Mouse (Mus musculus): ENCODE results near the gene Mical2.

Mical2 gene

GRCm38 (mm10) chr7:112225615-112226262, at the start of gene Mical2:
Mical2 (plus strand) TSS chr7:112225856.
- in situ Hi-C loops (cut with MboI; ENCODE audit: unreplicated experiment in 2 of 2), result no loop called here

GRCm38 (mm10) chr7:112176627-112177026, 49.0 kb upstream of the Mical2 start:
- in situ Hi-C loops (cut with MboI; ENCODE audit: unreplicated experiment in 2 of 2), result loop anchor here (5.0 kb wide), 3 partner anchors 44 to 154 kb away; partner anchors contain the start of gene Usp47 (in 2 of the 2)

- in situ Hi-C loops (cut with MboI; ENCODE audit: unreplicated experiment in 2 of 2), result loop anchor here (5.0 to 10.0 kb wide), 4 partner anchors 93 to 995 kb away; no protein-coding TSS in a partner anchor
Observed at GRCm38 (mm10) chr7:112180235-112180705, 45.4 kb upstream of the Mical2 start.

- in situ Hi-C loops (cut with MboI; ENCODE audit: unreplicated experiment in 2 of 2), result loop anchor here (5.0 to 10.0 kb wide), 4 partner anchors 96 to 999 kb away; no protein-coding TSS in a partner anchor
Observed at GRCm38 (mm10) chr7:112183258-112183841, 42.3 kb upstream of the Mical2 start.

- in situ Hi-C loops (cut with MboI; ENCODE audit: unreplicated experiment in 2 of 2), result loop anchor here (5.0 to 10.0 kb wide), 4 partner anchors 97 to 1000 kb away; no protein-coding TSS in a partner anchor
Observed at GRCm38 (mm10) chr7:112184519-112185225, 41.0 kb upstream of the Mical2 start.

- in situ Hi-C loops (cut with MboI; ENCODE audit: unreplicated experiment in 2 of 2), result loop anchor here in 1 of 2 experiments (10.0 kb wide), 1 partner anchor 1000 kb away; no protein-coding TSS in a partner anchor
Observed at GRCm38 (mm10) chr7:112185226-112185745, 40.4 kb upstream of the Mical2 start.

- in situ Hi-C loops (cut with MboI; ENCODE audit: unreplicated experiment in 2 of 2), result loop anchor here in 1 of 2 experiments (10.0 kb wide), 1 partner anchor 1002 kb away; no protein-coding TSS in a partner anchor
Observed at GRCm38 (mm10) chr7:112186871-112187270, 38.8 kb upstream of the Mical2 start.

GRCm38 (mm10) chr7:112187536-112188459, 37.9 kb upstream of the Mical2 start:
- in situ Hi-C loops (cut with MboI; ENCODE audit: unreplicated experiment in 2 of 2), result loop anchor here in 1 of 2 experiments (10.0 kb wide), 1 partner anchor 1003 kb away; no protein-coding TSS in a partner anchor

GRCm38 (mm10) chr7:112192237-112192636, 33.4 kb upstream of the Mical2 start:
- in situ Hi-C loops (cut with MboI; ENCODE audit: unreplicated experiment in 2 of 2), result no loop called here

- in situ Hi-C loops (cut with MboI; ENCODE audit: unreplicated experiment in 2 of 2), result no loop called here
Observed at GRCm38 (mm10) chr7:112192778-112193177, 32.9 kb upstream of the Mical2 start.

- in situ Hi-C loops (cut with MboI; ENCODE audit: unreplicated experiment in 2 of 2), result no loop called here
Observed at GRCm38 (mm10) chr7:112194286-112194685, 31.4 kb upstream of the Mical2 start.

GRCm38 (mm10) chr7:112197461-112197860, 28.2 kb upstream of the Mical2 start:
- in situ Hi-C loops (cut with MboI; ENCODE audit: unreplicated experiment in 2 of 2), result no loop called here

GRCm38 (mm10) chr7:112199343-112199742, 26.3 kb upstream of the Mical2 start:
- in situ Hi-C loops (cut with MboI; ENCODE audit: unreplicated experiment in 2 of 2), result no loop called here

- in situ Hi-C loops (cut with MboI; ENCODE audit: unreplicated experiment in 2 of 2), result no loop called here
Observed at GRCm38 (mm10) chr7:112200761-112201160, 24.9 kb upstream of the Mical2 start.

GRCm38 (mm10) chr7:112202194-112202593, 23.5 kb upstream of the Mical2 start:
- in situ Hi-C loops (cut with MboI; ENCODE audit: unreplicated experiment in 2 of 2), result no loop called here

GRCm38 (mm10) chr7:112202843-112203242, 22.8 kb upstream of the Mical2 start:
- in situ Hi-C loops (cut with MboI; ENCODE audit: unreplicated experiment in 2 of 2), result no loop called here

- in situ Hi-C loops (cut with MboI; ENCODE audit: unreplicated experiment in 2 of 2), result no loop called here
Observed at GRCm38 (mm10) chr7:112203937-112204336, 21.7 kb upstream of the Mical2 start.

GRCm38 (mm10) chr7:112204380-112204963, 21.2 kb upstream of the Mical2 start:
- in situ Hi-C loops (cut with MboI; ENCODE audit: unreplicated experiment in 2 of 2), result no loop called here

GRCm38 (mm10) chr7:112205513-112205912, 20.1 kb upstream of the Mical2 start:
- in situ Hi-C loops (cut with MboI; ENCODE audit: unreplicated experiment in 2 of 2), result no loop called here

All from v-Abl transformed pro-B cells (cell line).